Mouse (Mus musculus): ENCODE measurements around the gene Dmp1. TPM values are rescaled to one million over a fixed set of nuclear protein-coding genes. Genes with fewer than 3 reads are reported as not detected.

The Dmp1 gene
- total RNA-seq, 2 experiments from 2014 or later: 2.9 to 3.2 TPM

DNA sequence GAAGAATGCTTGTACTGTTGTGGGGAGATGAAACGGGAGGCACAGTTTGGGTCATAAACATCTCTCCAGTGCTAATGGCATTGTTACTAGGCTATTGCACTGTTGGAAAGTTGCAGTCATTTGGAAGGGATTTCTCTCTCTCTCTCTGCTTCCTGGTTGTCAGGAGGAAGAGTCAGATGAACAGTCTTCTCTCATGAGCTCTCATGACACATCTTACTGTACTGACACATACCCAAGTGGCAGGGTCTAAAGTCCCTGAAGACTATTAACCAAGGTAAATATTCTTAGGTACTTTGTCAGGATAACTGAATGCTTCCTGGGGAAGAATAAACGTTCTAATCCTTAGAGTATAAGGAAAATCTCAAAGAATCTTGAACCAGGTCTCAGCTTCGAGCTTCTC is 54.2 kb downstream of the Dmp1 start:
- no peak for DNase-seq (ENCODE audit: extremely low spot score in 1 of 2, low spot score in 1 of 2)

DNA sequence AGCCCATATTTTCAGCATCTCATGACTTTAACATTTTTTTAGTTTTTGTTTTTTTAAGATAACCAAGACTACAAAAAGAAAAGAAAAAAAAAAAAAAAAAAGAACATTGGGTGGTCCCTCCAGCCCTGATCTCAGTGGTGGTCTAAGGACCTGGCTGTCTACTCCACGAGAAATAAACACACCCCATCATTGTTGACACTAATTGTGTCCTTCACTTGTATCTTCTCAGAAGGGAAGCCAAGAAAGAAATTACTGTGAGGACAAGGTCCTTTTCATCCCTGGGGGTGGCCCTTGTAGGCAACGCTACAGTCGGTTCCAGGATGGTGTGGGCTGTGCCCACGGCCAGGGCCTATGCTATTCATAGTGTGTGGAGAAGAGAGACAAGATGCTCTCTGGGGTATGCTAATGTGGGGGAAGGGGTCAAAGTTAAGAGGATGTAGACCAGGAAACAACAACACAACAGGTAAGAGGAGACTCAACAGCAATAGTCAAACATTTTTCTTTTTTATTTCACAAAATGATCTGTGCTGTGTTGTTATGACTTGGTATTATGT is 59.6 kb downstream of the Dmp1 start:
- no peak for DNase-seq (ENCODE audit: extremely low spot score in 1 of 2, low spot score in 1 of 2)

DNA sequence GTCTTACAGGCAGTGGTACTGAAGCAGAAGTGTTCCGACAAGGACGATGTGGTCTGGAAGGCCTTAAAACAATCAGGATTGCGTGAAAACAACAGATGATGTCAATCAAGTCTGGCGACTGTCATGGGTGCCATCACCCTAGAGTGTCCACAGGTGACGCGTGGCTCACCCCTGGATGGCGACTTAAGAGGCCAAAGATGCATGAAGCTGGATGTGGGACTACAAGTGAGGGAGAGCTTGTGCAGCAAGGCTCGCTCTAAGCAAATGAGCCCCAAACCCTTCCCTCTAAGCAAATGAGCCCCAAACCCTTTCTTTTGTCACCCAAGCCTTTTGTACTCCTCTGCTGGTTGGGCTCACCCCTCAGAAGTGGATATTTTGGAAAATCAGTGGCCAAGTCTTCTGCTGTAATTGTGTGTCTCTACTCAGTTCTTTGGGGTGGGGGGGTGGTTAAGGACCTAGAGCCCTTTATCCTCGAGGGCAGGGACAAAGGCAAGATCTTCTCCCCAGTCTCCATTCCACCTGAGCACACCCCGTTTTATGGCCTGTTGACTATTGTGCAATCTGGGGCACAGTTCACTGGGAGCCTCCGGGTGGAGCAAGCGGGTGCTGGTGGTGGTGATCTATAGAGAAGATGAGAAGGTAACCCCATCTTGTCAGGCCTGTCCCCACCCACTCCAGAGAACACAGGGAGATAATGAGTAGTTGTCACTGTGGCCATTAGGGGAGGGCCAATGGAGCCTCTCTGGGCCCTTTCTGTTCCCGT is 60.8 kb downstream of the Dmp1 start:
- DNase-seq (ENCODE audit: extremely low spot score in 1 of 2, low spot score in 1 of 2): no peak

Other genes with a start within 250 kb of the Dmp1 start
- not detected for gene Hsd17b13, start 225.2 kb upstream of the Dmp1 start, total RNA-seq (2021)
- gene Hsd17b11, start 180.7 kb upstream of the Dmp1 start, total RNA-seq (2021): 10 to 100 TPM; 50.2 to 56.0 TPM
- 10 to 100 TPM; 74.8 to 77.0 TPM for gene Nudt9, start 156.3 kb upstream of the Dmp1 start, total RNA-seq (2021)
- gene Gm17660, start 125.0 kb upstream of the Dmp1 start, total RNA-seq (2021): under 1 TPM in 1 of 2 experiments, not detected in 1; 0.76 TPM
- gene Sparcl1, start 88.9 kb upstream of the Dmp1 start, total RNA-seq (2021): 1,000 to 10,000 TPM; 1,421 to 1,512 TPM
- gene Dspp, start 31.9 kb upstream of the Dmp1 start, total RNA-seq (2021): under 1 TPM; 0.07 TPM
- under 1 TPM; 0.16 to 0.30 TPM for gene Ibsp, start 96.6 kb downstream of the Dmp1 start, total RNA-seq (2021)
- not detected for gene Mepe, start 122.7 kb downstream of the Dmp1 start, total RNA-seq (2021)
- 1 to 10 TPM; 2.0 to 3.6 TPM for gene Spp1, start 232.5 kb downstream of the Dmp1 start, total RNA-seq (2021)

Data from layer of hippocampus, postnatal 25 days (tissue).